Mouse (Mus musculus) CH12.LX (cell line): ENCODE measurements around the gene 2310009B15Rik. TPM values are rescaled to one million over a fixed set of nuclear protein-coding genes. Genes with fewer than 3 reads are reported as not detected.

Source experiments
- DNase-seq: peaks from one replicate; pipeline ENCODE4 v3.0.0-alpha.2; 2013; ENCODE audit errors: extremely low read depth
- H3K27ac ChIP-seq: 2 replicates; pipeline ENCODE4 v1.5.1; 2012; ENCODE audit warnings: low read depth, mild to moderate bottlenecking, control low read depth, moderate library complexity; ENCODE audit not compliant: insufficient read depth
- H3K27me3 ChIP-seq: replicated peaks from 2 replicates; pipeline ENCODE3; 2012; ENCODE audit warnings: inconsistent platforms
- H3K36me3 ChIP-seq, 2 experiments: replicated peaks in 1 of 2; 2 replicates each; pipeline versions ENCODE3 to v1.6.1; 2012; ENCODE audit warnings: inconsistent platforms in 1 of 2, low read length in 1 of 2, mild to moderate bottlenecking in 1 of 2, mixed read lengths in 1 of 2, moderate library complexity in 1 of 2; ENCODE audit not compliant: control insufficient read depth in 1 of 2, insufficient read depth in 1 of 2
- H3K4me1 ChIP-seq, 2 experiments: 2 replicates each; pipeline ENCODE4 v1.6.1; 2012; ENCODE audit warnings: inconsistent platforms in 1 of 2, moderate library complexity in 1 of 2; ENCODE audit not compliant: insufficient read depth in 2 of 2, control insufficient read depth in 1 of 2
- H3K4me2 ChIP-seq: 2 replicates; pipeline ENCODE4 v1.6.1; 2012; ENCODE audit warnings: low read depth, mild to moderate bottlenecking, control low read depth; ENCODE audit not compliant: poor library complexity, insufficient read depth, severe bottlenecking
- H3K4me3 ChIP-seq, 3 experiments: fragments of 150-350 bp in 1 of 3; sonication (generic) in 1 of 3; replicated peaks in 1 of 3; 2 replicates each; pipeline versions ENCODE3 to v1.5.1; 2011 to 2012; ENCODE audit warnings: low read depth in 2 of 3, low read length in 2 of 3, mild to moderate bottlenecking in 2 of 3, moderate library complexity in 2 of 3, control low read depth in 1 of 3, improper control_type of control experiment in 1 of 3, inconsistent platforms in 1 of 3, mixed read lengths in 1 of 3; ENCODE audit not compliant: poor library complexity in 1 of 3
- H3K79me2 ChIP-seq: replicated peaks from 2 replicates; pipeline ENCODE4 v1.6.1; 2012; ENCODE audit warnings: mild to moderate bottlenecking, moderate library complexity; ENCODE audit not compliant: control insufficient read depth, poor library complexity, insufficient read depth, severe bottlenecking; ENCODE audit errors: extremely low read depth
- H3K9ac ChIP-seq: 2 replicates; pipeline ENCODE4 v1.6.1; 2012; ENCODE audit warnings: low read depth, mild to moderate bottlenecking, control low read depth, moderate library complexity; ENCODE audit not compliant: insufficient read depth
- H3K9me3 ChIP-seq: replicated peaks from 2 replicates; pipeline ENCODE3; 2012; ENCODE audit warnings: low read length, inconsistent platforms, mixed read lengths
- BHLHE40 ChIP-seq: IDR thresholded peaks from 2 replicates; pipeline ENCODE4 v1.6.1; 2011; ENCODE audit warnings: mild to moderate bottlenecking, low read depth, low read length, improper control_type of control experiment
- CHD2 ChIP-seq: IDR thresholded peaks from 2 replicates; pipeline ENCODE4 v1.6.1; 2011; ENCODE audit warnings: low read length, improper control_type of control experiment
- CTCF ChIP-seq, 2 experiments: IDR thresholded peaks in 1 of 2; conservative IDR thresholded peaks in 1 of 2; 2 replicates each; pipeline ENCODE4 v1.5.1; 2011 to 2012; ENCODE audit warnings: low read depth in 2 of 2, low read length in 2 of 2, improper control_type of control experiment in 1 of 2, inconsistent platforms in 1 of 2, mild to moderate bottlenecking in 1 of 2, moderate library complexity in 1 of 2
- E2F4 ChIP-seq: IDR thresholded peaks from 2 replicates; pipeline ENCODE4 v1.6.1; 2011; ENCODE audit warnings: low read depth, low read length, improper control_type of control experiment; ENCODE audit not compliant: insufficient replicate concordance
- ETS1 ChIP-seq: conservative IDR thresholded peaks from 2 replicates; pipeline ENCODE4 v1.6.1; 2012; ENCODE audit warnings: low read depth, mild to moderate bottlenecking, inconsistent platforms, low read length, improper control_type of control experiment, moderate library complexity
- IRF4 ChIP-seq: IDR thresholded peaks from 2 replicates; pipeline ENCODE4 v1.6.1; 2014; ENCODE audit warnings: low read depth, mild to moderate bottlenecking, inconsistent platforms, low read length, improper control_type of control experiment
- JUN ChIP-seq: IDR thresholded peaks from 2 replicates; pipeline ENCODE4 v1.6.1; 2011; ENCODE audit warnings: low read depth, mild to moderate bottlenecking, low read length, improper control_type of control experiment, moderate library complexity; ENCODE audit not compliant: insufficient read depth
- KAT2A ChIP-seq: IDR thresholded peaks from 2 replicates; pipeline ENCODE4 v1.6.1; 2012; ENCODE audit warnings: low read length, improper control_type of control experiment, inconsistent platforms; ENCODE audit not compliant: insufficient replicate concordance
- MAFK ChIP-seq: IDR thresholded peaks from 2 replicates; pipeline ENCODE4 v1.6.1; 2011; ENCODE audit warnings: low read length, improper control_type of control experiment; ENCODE audit not compliant: insufficient replicate concordance
- MAZ ChIP-seq: IDR thresholded peaks from 2 replicates; pipeline ENCODE4 v1.6.1; 2012; ENCODE audit warnings: low read depth, mild to moderate bottlenecking, inconsistent platforms, low read length, improper control_type of control experiment, moderate library complexity
- MEF2A ChIP-seq: IDR thresholded peaks from 2 replicates; pipeline ENCODE4 v1.6.1; 2014; ENCODE audit warnings: low read depth, mild to moderate bottlenecking, inconsistent platforms, low read length, improper control_type of control experiment, borderline replicate concordance
- MXI1 ChIP-seq: IDR thresholded peaks from 2 replicates; pipeline ENCODE4 v1.6.1; 2011; ENCODE audit warnings: mild to moderate bottlenecking, low read depth, low read length, improper control_type of control experiment
- MYC ChIP-seq: IDR thresholded peaks from 2 replicates; pipeline ENCODE4 v1.6.1; 2011; ENCODE audit warnings: low read depth, mild to moderate bottlenecking, improper control_type of control experiment, low read length
- NELFE ChIP-seq: IDR thresholded peaks from 2 replicates; pipeline ENCODE4 v1.6.1; 2011; ENCODE audit warnings: low read depth, low read length, improper control_type of control experiment
- NRF1 ChIP-seq: IDR thresholded peaks from 2 replicates; pipeline ENCODE4 v1.6.1; 2014; ENCODE audit warnings: low read depth, mild to moderate bottlenecking, inconsistent platforms, low read length, improper control_type of control experiment, moderate library complexity
- PAX5 ChIP-seq: IDR thresholded peaks from 2 replicates; pipeline ENCODE4 v1.6.1; 2012; ENCODE audit warnings: low read length, inconsistent platforms, mixed read lengths
- POLR2AphosphoS2 ChIP-seq: IDR thresholded peaks from 2 replicates; pipeline ENCODE4 v1.6.1; 2011; ENCODE audit warnings: low read depth, low read length, improper control_type of control experiment
- RCOR1 ChIP-seq: conservative IDR thresholded peaks from 2 replicates; pipeline ENCODE4 v1.6.1; 2012; ENCODE audit warnings: low read depth, mild to moderate bottlenecking, inconsistent platforms, low read length, improper control_type of control experiment
- SIN3A ChIP-seq: IDR thresholded peaks from 2 replicates; pipeline ENCODE4 v1.6.1; 2012; ENCODE audit warnings: low read length, improper control_type of control experiment, inconsistent platforms
- TBP ChIP-seq: conservative IDR thresholded peaks from 2 replicates; pipeline ENCODE4 v1.6.1; 2011; ENCODE audit warnings: low read depth, low read length, improper control_type of control experiment
- UBTF ChIP-seq: IDR thresholded peaks from 2 replicates; pipeline ENCODE4 v1.6.1; 2012; ENCODE audit warnings: low read depth, mild to moderate bottlenecking, inconsistent platforms, low read length, improper control_type of control experiment, moderate library complexity
- USF2 ChIP-seq: conservative IDR thresholded peaks from 2 replicates; pipeline ENCODE4 v1.6.1; 2011; ENCODE audit warnings: low read depth, low read length, improper control_type of control experiment
- ZC3H11A ChIP-seq: IDR thresholded peaks from 2 replicates; pipeline ENCODE4 v1.6.1; 2012; ENCODE audit warnings: low read depth, mild to moderate bottlenecking, inconsistent platforms, low read length, improper control_type of control experiment
- ZKSCAN1 ChIP-seq: IDR thresholded peaks from 2 replicates; pipeline ENCODE4 v1.6.1; 2012; ENCODE audit warnings: low read depth, inconsistent platforms, low read length, improper control_type of control experiment, borderline replicate concordance
- dilution Hi-C: fragments of 300-500 bp; cut with MboI; formaldehyde crosslinking; loops from 2 replicates; pipeline ENCODE4 v1.14.3; 2020; ENCODE audit warnings: low sequenced_read_pairs; ENCODE audit not compliant: extremely low pct_unique_long_range_greater_than_20kb, extremely low pct_ligation_motif_present
- in situ Hi-C: fragments of 300-500 bp; cut with MboI; formaldehyde crosslinking; loops from 3 replicates; pipeline ENCODE4 v1.14.3; 2019; ENCODE audit warnings: low sequenced_read_pairs, low pct_ligation_motif_present, low pct_unique_long_range_greater_than_20kb, mixed read lengths
- polyA plus RNA-seq: library from polyadenylated mRNA; unstranded; fragments of >175 nt; gene quantifications from 2 replicates; pipeline ENCODE4 v1.2.1, GENCODE M21; 2012; ENCODE audit warnings: low read depth; ENCODE audit not compliant: insufficient read length
- total RNA-seq, 2 experiments: library from RNA; depleted of rRNA; stranded (reverse); fragments of 300-350 nt in 1 of 2; fragments of >200 nt in 1 of 2; gene quantifications; 2 replicates each; pipeline ENCODE4 v1.2.3; 2012 to 2014

2310009B15Rik gene
- total and polyA plus RNA-seq, 3 experiments, result 17.2 to 39.8 (median 20.0) TPM

DNA sequence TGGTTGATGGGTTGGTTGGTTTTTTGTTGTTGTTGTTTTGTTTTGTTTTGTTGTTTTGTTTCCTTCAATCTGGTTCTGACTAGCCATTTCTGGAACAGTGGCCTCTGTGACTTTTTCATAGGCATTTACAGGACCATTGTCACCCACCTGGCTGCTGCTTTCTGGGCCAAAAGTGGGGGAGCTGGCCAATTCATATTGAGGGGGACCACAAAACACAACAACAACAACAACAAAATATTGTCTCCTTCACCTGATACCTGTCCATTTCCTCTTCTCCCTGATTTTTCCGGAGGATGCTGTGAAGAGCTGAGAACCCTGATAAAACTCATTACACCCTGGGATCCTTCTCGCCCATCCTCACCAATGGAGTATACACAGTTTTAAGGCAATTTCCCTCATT is 17.4 kb downstream of the 2310009B15Rik start:
- H3K4me2 ChIP-seq, result no peak overlapping the region
- in situ Hi-C loops (loop anchor here (25.0 kb wide), 2 partner anchors 248 to 323 kb away; no protein-coding TSS in a partner anchor), dilution Hi-C loops (no loop called here)
- H3K4me3 ChIP-seq, result no peak overlapping the region
- no peak for TF ChIP-seq ETS1
- TF ChIP-seq ZKSCAN1, result no peak
- no peak for TF ChIP-seq SIN3A
- no peak for TF ChIP-seq RCOR1
- no peak for TF ChIP-seq MYC
- TF ChIP-seq USF2, result no peak
- TF ChIP-seq POLR2AphosphoS2, result no peak
- TF ChIP-seq NELFE, result no peak
- TF ChIP-seq NRF1, result no peak
- no peak for TF ChIP-seq MXI1
- no peak for TF ChIP-seq PAX5
- TF ChIP-seq, all 38 proteins: peak for 0
- H3K9ac ChIP-seq, result no peak overlapping the region
- no peaks in the 10 kb centered on the region for H3K36me3 ChIP-seq
- H3K4me1 ChIP-seq, result peaks cover 3 to 12% of the 10 kb centered on the region in 2 experiments; a peak in 3 of 4 replicates
- H3K79me2 ChIP-seq, result no peaks in the 10 kb centered on the region
- H3K9me3 ChIP-seq, result no peaks in the 10 kb centered on the region
- H3K27ac ChIP-seq, result no peak overlapping the region
- H3K27me3 ChIP-seq, result no peaks in the 10 kb centered on the region
- DNase-seq, result no peak

DNA sequence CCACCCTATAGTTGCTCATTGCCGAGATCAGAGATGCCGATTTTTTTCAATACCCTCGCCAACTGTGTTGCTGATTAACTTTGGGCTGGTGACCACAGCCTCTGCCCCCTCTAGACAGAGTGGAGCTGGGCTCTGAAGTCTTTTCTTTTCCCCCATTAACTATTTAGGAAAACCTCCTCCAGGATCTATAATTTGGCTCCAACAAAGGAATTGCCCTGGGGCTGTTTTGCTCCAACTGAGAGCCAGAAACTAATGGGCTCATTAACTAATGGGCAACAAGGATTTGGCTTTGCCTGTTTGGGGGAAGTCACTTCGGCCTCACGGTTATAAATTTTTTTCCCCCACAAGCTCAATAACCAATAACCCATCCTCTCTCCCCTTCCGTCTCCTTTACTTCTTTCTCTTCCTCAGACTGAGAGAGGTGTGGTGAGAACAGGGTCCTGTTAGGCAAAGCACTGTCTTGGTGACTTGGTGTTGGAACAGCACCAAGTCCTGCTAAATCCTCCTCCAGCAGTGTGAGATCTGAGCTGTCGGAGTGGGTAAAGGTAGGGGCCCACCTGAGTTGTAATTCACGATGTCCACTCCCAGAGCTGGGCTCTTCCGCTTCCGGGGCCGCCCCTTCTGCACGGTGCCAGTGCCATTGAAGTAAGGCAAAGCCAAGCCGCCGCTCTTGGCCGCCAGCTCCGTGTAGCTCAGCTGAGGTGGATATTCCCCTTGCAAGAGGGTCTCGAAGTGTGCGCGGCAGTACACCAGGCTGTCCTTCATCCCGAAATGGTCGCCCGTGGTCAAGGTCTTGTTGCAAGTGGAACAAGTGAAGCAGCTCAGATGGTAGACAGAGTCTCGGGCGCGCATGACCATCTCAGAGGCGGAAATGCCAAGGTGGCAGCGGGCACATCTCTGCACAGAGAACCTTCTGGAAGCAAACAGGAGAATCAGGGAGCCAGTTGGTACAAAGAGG is 18.6 kb downstream of the 2310009B15Rik start:
- H3K79me2 ChIP-seq, result no peaks in the 10 kb centered on the region
- dilution Hi-C loops, result no loop called here
- H3K27ac ChIP-seq, result no peak overlapping the region
- H3K4me1 ChIP-seq, result peaks cover 3 to 12% of the 10 kb centered on the region in 2 experiments; a peak in 3 of 4 replicates
- no peak for TF ChIP-seq TBP
- no peak for TF ChIP-seq UBTF
- TF ChIP-seq JUN, result no peak
- no peak for TF ChIP-seq ETS1
- no peak for TF ChIP-seq RCOR1
- no peak for TF ChIP-seq BHLHE40
- TF ChIP-seq MYC, result no peak
- TF ChIP-seq MEF2A, result no peak
- no peak for TF ChIP-seq E2F4
- TF ChIP-seq KAT2A, result no peak
- no peak for TF ChIP-seq ZC3H11A
- no peak for TF ChIP-seq MAZ
- no peak for TF ChIP-seq IRF4
- no peak for TF ChIP-seq CHD2
- no peak for TF ChIP-seq NRF1
- TF ChIP-seq SIN3A, result no peak
- TF ChIP-seq POLR2AphosphoS2, result no peak
- TF ChIP-seq CTCF (conservative IDR thresholded peaks at IDR 0.05 in 1 of 2, IDR thresholded peaks at IDR 0.05 in 1 of 2; ENCODE audit: low read depth in 2 of 2, low read length in 2 of 2), result no peak
- no peak for TF ChIP-seq MAFK
- H3K9me3 ChIP-seq, result no peaks in the 10 kb centered on the region
- H3K4me2 ChIP-seq, result no peak overlapping the region
- no peak overlapping the region for H3K4me3 ChIP-seq
- in situ Hi-C loops, result loop anchor here (25.0 kb wide), 2 partner anchors 249 to 324 kb away; no protein-coding TSS in a partner anchor
- DNase-seq, result no peak
- H3K9ac ChIP-seq, result no peak overlapping the region
- H3K27me3 ChIP-seq, result no peaks in the 10 kb centered on the region
- no peaks in the 10 kb centered on the region for H3K36me3 ChIP-seq
